Mouse (Mus musculus) brain, embryonic 14.5 days (tissue): ENCODE measurements around the gene Evc2.

ENCODE experiments used
- CTCF ChIP-seq: fragments of 200-500 bp; IDR thresholded peaks from 2 replicates; pipeline ENCODE4 v1.5.1; 2012; ENCODE audit warnings: inconsistent platforms, mild to moderate bottlenecking, moderate library complexity, borderline replicate concordance; ENCODE audit not compliant: insufficient read depth, insufficient read length; ENCODE audit errors: extremely low read depth
- POLR2A ChIP-seq: fragments of 200-500 bp; IDR thresholded peaks from 2 replicates; pipeline ENCODE4 v1.6.1; 2012; ENCODE audit warnings: mild to moderate bottlenecking, inconsistent platforms, borderline replicate concordance; ENCODE audit not compliant: poor library complexity, insufficient read depth, insufficient read length, severe bottlenecking; ENCODE audit errors: extremely low read depth

DNA sequence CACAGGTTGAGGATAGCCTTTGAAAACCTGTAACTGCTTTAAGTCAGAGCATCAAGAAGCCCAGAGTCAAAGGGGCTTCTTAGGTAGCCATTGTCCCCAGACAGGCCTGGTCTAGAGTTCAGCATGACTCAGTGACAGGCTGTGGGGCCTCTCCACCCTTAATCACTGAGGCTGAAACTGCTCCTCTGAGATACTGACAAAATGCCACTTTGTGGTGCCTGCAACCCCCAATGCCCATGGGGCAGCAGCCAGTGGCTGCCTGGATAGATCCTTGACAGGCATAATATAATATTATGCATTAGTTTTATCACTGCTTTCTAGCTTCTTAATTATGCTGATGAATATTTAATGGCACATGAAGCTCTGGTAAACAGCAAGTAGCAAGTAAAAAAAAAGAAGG, 88.9 kb downstream of the Evc2 start:
- TF ChIP-seq CTCF, result no peak
- TF ChIP-seq POLR2A, result no peak
